Mouse (Mus musculus): ENCODE measurements around the gene Fgfr3.

Fgfr3 gene

DNA sequence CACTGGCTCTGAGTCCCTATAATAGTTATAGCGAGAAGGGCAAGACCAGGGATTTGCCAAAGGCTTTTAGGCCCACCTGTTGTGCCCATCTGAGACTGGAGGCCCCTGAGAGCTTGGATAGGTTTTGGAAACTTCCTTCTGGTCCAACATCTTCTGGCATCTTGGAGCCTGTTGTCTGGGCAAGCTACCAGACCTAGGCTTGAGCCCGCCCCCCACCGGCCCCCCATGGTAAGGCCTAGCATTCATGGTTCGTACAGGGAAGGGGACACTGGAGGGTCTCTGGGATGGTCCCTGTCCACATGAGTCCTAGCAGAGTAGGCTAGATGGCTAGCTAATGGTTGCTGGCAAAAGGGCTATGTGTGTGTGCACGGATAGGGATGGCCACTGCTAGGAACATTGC lies 22.8 kb upstream of the Fgfr3 start:
- DNase-seq, result no peak

DNA sequence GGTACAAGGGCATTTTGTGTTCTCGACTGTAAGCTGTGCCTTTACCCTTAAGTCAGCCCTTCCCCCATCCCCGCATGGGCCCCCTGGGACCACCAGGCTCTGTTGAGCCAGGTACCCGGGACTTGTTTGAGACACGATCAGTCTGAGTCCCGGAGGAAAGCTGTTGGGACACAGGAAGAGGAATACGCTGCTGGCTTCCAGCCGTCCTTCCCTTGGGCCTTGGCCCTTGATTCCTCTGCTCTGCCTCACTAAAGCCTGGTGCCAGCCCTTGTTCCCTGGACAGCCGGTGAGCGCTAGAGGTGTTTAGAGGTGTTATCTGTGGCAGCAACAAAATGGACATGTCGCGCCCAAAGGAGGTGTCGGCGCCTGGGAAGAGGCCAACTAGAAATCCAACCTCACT lies 21.5 kb upstream of the Fgfr3 start:
- DNase-seq, result no peak

DNA sequence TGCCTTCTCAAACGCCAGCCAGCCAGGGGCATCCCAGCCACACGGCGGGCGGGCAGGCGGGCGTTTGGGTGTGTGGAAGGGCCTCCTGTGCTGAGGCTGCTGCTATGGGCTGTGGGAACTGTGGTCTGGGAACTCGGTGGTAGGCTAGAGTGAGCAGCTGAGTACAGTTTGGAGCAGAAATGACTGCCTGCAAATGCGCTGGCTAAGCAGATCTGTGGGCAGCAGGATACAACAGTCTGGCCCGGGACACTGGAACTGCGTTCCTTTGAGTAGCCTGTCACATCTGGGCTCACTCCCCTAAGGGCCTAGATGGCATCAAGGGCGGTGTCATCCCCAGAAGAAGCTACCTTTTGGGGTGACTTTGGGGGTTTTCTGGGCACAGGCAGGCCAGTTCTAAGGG lies 19.6 kb upstream of the Fgfr3 start:
- DNase-seq, result no peak

GRCm38 (mm10) chr5:33703999-33704398 lies 17.5 kb upstream of the Fgfr3 start:
- DNase-seq, result no peak

DNA sequence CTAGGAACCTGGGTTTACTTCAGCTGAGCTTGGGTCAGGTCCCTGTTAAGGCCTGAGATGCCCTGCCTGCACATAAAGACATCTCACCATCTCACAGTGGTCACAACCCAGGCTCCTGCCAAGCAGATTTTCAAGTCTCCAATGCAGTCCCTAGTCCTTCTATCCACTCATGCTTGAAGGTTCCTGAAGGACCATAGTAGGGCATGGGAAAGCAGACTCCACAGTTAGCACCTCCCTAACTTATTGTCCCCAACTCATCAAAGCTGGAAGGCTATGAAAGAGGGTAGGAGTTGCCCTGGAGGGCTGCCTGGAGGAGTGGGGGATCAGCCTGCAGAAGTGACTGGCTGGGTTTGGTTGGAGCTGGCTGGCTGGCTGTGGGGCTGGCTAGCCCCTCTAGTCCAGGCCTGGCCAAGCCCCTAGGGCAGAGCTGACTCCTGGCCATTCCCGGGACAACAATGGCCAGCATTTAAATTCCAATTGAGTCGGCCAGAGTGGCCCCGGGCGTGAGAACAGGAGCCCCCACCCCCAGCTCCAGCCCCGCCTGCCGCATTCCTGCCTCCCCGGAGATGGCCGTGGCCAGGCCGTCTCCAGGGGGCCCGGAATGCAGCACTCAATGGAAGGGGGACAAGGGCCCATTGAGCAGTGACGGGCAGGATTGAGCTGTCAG lies 16.4 kb upstream of the Fgfr3 start:
- peak; percentile 50 for DNase-seq

DNA sequence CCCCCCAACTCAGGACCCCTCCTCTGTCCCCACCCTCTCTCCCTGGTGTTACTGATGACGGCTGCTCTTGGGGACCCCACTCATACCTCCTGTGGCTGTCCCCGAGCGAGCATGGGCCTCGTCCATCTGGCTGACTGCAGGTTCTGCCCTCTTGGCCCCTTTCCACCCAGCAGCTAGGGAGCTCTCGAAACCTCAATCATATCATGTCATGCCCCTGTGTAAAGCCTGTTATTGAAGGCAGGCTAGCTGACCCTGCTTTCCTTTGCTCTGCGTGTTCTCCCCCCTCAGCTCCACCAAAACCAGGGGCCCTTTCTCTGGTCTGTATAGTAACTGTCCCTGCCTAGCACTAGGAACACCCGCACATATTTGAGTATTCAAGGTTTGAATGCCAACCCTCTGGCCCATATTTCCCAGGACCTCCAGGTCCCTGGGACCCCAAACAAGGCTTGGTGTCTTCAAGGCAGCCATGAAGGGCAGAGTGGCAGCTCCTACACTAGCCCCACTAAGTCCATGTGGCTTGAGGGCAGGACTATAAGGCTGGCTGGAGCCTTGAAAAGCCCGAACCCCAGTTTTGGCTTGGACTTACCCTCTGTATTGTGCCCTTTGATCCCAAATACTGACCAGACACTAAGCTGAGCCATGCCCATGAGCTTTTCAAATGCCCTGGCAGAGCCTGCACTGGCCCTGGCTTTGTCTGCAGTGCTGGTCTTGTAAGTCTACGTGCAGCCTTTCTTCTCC lies 15.7 kb upstream of the Fgfr3 start:
- DNase-seq, result peak; percentile 34

DNA sequence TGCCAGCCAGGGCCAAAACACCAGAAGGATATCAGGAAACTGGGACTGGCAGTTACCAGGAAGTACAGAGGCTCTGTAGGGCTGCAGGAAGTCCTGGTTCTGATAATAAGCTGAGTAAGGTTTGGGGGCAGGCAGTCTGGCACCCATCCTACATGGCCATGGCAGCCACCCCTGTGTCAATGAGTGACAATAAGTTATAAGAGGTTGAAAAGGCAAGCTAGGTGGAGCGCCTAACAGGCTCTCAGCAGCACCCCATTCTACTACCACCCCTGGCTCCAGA lies 15.2 kb upstream of the Fgfr3 start:
- no peak for DNase-seq

DNA sequence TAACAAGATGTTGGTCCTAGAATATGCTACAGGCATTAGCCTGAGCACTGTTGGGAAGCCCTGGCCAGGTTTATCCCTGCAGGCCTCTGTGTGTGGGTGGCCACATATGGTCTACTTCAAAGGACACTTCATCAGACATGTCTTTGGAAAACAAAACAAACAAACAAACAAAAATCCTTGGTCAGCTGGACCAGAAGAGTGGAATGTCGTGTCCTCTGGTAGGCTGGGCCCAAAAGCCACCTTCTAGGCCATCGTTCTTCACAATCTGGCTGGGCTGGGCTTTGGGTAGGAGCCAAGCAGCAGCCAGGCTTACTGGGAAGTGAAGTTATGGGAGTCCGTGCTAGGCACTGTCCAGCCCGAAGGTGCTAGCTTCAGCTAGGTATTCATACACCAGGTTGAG lies 14.3 kb upstream of the Fgfr3 start:
- no peak for DNase-seq

DNA sequence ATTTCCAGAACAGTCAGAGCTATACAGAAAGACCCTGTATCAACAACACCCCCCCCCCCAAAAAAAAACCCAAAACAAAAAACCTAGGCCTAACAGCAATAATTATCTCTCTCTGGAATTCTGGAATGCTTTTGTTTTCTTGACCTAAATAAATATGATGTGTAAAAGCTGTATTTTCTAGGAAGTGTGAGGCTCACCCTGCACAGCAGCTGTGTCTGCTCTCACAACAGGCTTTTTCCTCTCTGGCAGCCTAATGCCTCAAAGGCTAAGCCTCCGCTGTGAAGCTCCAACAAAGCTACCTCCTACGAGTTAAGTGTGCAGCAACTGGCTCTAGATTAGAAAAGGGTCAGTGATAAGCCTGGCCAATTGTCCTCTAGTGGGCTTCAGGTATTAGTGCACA lies 12.4 kb upstream of the Fgfr3 start:
- no peak for DNase-seq

- DNase-seq, result no peak
Observed at GRCm38 (mm10) chr5:33712550-33712949, 8.9 kb upstream of the Fgfr3 start.

DNA sequence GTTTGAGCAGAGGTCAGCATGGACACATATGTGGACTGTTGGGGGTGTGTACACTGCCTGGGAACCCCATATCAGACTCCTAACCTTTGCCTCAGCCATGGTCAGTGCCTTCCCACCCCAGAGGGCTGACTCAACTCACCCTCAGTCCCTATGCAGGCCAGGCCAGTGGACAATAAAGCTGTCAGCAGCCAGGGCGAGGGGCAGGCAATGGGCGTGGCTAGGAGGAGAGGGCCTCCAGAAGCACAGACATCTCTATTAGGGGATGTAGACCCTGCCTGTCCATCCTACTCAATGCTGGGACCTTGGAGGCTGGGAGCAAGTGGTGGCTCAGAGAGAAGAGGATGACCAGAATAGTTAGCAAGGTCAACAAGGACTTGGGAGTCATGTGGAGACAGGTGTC lies 6.3 kb upstream of the Fgfr3 start:
- no peak for DNase-seq

DNA sequence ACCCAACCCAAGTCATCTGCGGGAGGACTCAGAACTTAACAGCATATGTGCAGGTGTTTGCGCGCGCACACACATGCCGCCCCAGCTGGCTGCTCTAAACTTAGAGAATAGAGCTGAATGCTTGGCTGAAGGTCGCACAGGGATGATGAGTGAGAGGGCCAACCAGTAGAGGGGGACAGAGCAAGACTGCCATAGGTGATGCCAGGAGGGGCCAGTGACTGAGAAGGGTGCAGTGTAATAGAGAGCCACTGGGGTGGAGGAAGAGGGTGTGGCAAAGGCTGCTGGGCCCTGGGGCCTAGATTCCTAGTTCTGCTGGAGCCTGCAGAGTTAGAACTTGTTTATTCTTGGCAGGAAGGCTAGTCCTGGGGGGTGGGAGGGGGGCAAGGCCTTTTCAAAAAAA lies 5.0 kb upstream of the Fgfr3 start:
- DNase-seq, result no peak

DNA sequence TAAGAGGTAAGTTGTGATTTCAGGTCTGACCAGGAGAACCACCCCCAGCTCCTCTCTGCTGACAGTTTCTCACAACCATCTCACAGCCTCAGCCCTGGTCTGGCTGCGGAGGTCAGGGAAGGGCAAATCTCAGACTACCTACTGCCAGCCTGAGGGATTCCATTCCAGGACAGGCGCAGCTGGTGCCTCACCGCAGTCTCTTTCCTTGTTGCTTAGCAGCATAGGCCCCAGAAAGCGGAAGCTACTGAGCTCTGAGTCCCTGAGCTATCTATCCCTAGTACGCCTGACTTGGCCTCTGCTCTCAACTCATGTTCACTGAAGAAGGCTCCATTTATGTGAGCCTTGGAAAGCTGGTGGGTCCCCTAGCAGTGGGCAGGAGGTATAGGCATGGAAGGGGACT lies 3.0 kb upstream of the Fgfr3 start:
- DNase-seq, result no peak

DNA sequence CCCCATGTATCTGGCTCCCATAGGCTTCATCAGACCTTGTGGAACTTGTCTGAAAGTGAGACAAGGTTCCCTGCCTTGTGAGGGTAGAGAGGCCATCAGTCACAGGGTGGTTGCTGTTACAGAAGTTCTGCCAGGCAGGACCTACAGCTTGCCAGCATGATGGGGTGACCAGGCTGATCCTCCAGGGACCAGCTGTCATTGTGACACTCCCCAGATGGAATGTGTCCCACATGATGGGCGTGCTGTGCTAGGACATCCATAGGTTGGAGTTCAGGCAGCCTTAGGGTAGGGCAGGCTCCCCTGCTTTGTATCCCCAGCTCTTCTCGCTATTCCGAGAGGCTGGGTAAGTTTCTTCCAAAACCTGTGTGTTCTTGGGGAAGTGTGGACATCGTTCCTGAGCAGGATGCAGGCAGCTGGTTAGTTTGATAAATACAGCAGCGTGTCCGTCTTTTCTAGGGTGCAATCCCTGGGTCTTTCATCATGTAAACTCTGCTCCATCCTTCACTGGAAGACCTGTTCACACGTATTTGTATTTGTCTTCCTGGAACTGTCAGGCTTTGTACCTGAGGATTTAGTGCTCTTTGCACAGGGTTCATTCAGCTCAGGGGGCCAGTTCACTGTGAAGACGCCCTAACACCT lies 503 bp upstream of the Fgfr3 start:
- DNase-seq, result no peak

GRCm38 (mm10) chr5:33722266-33723018 lies 968 bp downstream of the Fgfr3 start:
- no peak for DNase-seq

- no peak for DNase-seq
Observed at GRCm38 (mm10) chr5:33723019-33723640, 1.7 kb downstream of the Fgfr3 start.

DNA sequence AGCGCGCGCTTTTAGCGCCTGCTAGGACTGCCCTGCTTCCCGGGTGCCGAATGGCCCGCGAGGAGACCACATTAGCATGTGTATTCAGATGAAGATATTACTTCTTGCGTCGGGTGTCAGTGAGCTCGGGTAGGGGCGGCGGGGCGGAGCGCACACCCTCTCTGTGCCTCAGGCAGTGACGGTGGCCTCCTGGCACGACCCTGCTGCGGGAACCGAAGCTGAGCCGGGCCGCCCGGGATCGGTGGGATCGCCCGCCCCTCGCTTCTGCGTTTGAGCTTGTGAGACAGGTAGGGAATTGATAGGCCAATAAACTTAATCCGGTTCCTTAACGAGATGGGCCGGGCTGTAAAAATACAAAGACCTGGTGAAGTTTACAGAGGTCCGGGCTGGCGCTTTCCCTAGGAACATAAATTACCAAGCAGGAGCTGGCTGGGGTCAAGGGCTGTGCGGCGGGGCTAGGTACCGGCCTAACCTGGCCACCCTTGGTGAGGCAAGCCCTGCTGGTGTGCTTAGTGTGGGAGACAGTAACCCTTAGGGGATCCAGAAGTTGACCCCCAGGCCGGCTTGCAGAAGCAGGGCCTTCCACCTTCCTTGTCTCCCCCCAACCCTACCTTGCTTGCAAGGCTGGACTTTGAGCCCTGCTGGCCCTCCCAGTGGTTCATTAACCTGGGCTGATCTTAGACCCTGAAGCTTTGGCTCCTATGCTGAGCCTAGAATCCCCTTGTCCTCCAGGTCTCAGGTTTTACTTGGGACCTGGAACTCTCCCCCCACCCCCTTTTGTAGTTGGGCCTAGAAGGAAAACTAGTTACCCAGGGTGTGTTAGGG lies 2.4 kb downstream of the Fgfr3 start:
- DNase-seq, result no peak

- DNase-seq, result peak; percentile 52
Observed at GRCm38 (mm10) chr5:33726081-33726647, 4.7 kb downstream of the Fgfr3 start.

- DNase-seq, result no peak
Observed at GRCm38 (mm10) chr5:33726891-33727290, 5.4 kb downstream of the Fgfr3 start.

DNA sequence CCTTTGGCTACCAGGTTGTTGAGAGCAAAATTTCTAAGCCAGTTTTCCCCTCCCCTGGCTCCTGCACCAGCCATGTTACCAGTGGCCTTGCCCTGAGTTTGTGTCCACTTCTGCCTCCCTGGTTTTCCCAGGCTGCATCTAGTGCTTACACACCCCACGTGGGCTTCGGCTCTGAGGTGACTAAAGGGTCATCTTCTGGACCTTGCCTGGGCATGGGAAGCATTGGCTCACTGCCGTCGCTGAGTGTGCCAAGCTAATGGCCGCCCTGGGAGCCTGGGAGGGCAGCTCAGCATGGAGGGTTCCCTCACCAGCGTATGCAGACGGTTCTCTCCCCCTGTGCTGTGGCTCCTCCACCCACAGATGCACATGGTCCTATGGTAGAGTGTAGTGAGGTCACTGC lies 7.4 kb downstream of the Fgfr3 start:
- no peak for DNase-seq

GRCm38 (mm10) chr5:33730516-33730915 lies 9.0 kb downstream of the Fgfr3 start:
- no peak for DNase-seq

DNA sequence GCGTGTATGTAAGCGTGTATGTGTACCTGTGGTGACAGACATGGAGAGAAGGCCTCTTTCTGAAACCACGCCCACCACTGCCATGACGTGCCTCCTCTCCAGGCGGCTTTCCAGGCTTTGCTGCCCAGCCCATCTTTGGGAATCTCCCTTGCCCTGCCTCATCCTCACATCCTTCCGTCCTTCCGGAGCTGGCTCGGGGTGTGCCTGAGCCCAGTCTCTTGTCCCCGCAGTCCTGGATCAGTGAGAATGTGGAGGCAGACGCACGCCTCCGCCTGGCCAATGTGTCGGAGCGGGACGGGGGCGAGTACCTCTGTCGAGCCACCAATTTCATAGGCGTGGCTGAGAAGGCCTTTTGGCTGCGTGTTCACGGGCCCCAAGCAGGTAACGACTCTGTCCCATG lies 9.6 kb downstream of the Fgfr3 start:
- no peak for DNase-seq

All from cerebellum, adult 9-11 months (tissue).